Mouse (Mus musculus) liver, postnatal 0 days (tissue): ENCODE data around the gene Gm5129.

Source experiments
- CTCF ChIP-seq: sonication (generic); IDR thresholded peaks from 2 replicates; pipeline ENCODE4 v1.5.1; 2016; ENCODE audit warnings: antibody characterized with exemption, low read depth
- EP300 ChIP-seq: IDR thresholded peaks from 2 replicates; pipeline ENCODE4 v1.6.1; 2016; ENCODE audit warnings: antibody characterized with exemption, low read depth, mild to moderate bottlenecking

GRCm38 (mm10) chr5:29772651-29773330 lies 37.1 kb upstream of the Gm5129 start:
- TF ChIP-seq EP300 (no peak), CTCF (no peak)
